Mouse (Mus musculus) lung, postnatal 0 days (tissue): ENCODE data around the gene Tmub1. TPM values are rescaled to one million over a fixed set of nuclear protein-coding genes. Genes with fewer than 3 reads are reported as not detected.

Experiments used
- ATAC-seq: fragments of 200-750 bp; cut with Nextera tagmentation; 2 replicates; pipeline ENCODE4 v1.8.0; 2017; ENCODE audit warnings: moderate library complexity
- DNase-seq: peaks from one replicate; pipeline ENCODE4 v3.0.0-alpha.2; 2016; ENCODE audit warnings: low spot score
- H3K27ac ChIP-seq: fragments of 300-500 bp; sonication (generic); 2 replicates; pipeline ENCODE4 v1.5.1; 2014; ENCODE audit warnings: antibody characterized with exemption, mild to moderate bottlenecking, low read length, mixed read lengths
- H3K27me3 ChIP-seq: fragments of 300-500 bp; sonication (generic); replicated peaks from 2 replicates; pipeline ENCODE4 v1.6.1; 2014; ENCODE audit warnings: low read length, mixed read lengths; ENCODE audit not compliant: insufficient read depth
- H3K36me3 ChIP-seq: fragments of 300-500 bp; sonication (generic); 2 replicates; pipeline ENCODE4 v1.6.1; 2014; ENCODE audit warnings: low read length, mixed read lengths; ENCODE audit not compliant: insufficient read depth
- H3K4me1 ChIP-seq: fragments of 300-500 bp; sonication (generic); 2 replicates; pipeline ENCODE4 v1.6.1; 2014; ENCODE audit warnings: antibody characterized with exemption, low read depth, low read length, mixed read lengths; ENCODE audit not compliant: insufficient read depth
- H3K4me2 ChIP-seq: fragments of 300-500 bp; sonication (generic); replicated peaks from 2 replicates; pipeline ENCODE4 v1.6.1; 2014; ENCODE audit warnings: low read depth, mild to moderate bottlenecking, low read length, moderate library complexity, mixed read lengths
- H3K4me3 ChIP-seq: fragments of 300-500 bp; sonication (generic); 2 replicates; pipeline ENCODE4 v1.5.1; 2014; ENCODE audit warnings: low read depth, low read length
- H3K9ac ChIP-seq: fragments of 300-500 bp; sonication (generic); replicated peaks from 2 replicates; pipeline ENCODE4 v1.6.1; 2014; ENCODE audit warnings: low read depth, mild to moderate bottlenecking
- H3K9me3 ChIP-seq: fragments of 300-500 bp; sonication (generic); 2 replicates; pipeline ENCODE4 v1.6.1; 2016; ENCODE audit warnings: low read length, mixed read lengths
- CTCF ChIP-seq: IDR thresholded peaks from 2 replicates; pipeline ENCODE4 v1.5.1; 2016; ENCODE audit warnings: antibody characterized with exemption, mild to moderate bottlenecking
- EP300 ChIP-seq: IDR thresholded peaks from 2 replicates; pipeline ENCODE4 v1.6.1; 2016; ENCODE audit warnings: antibody characterized with exemption, mild to moderate bottlenecking, control low read depth
- whole genome bisulfite sequencing: fragments of 180-500 bp; shearing (Covaris S2); extraction: QIAGEN DNeasy Blood & Tissue Kit; methylation state at CpG from one replicate; pipeline ENCODE4 v1.1.7; 2014; 5-methylcytosine and 5-hydroxymethylcytosine counted together
- polyA plus RNA-seq: library from polyadenylated mRNA; unstranded; fragments of >200 nt; fragmentation: Nextera tagmentation; extraction: Ambion mirVana; gene quantifications from 2 replicates; pipeline ENCODE4 v1.2.1, GENCODE M21; 2015

The Tmub1 gene
- polyA plus RNA-seq, 1 experiment from 2014 or later: 17.7 TPM

DNA sequence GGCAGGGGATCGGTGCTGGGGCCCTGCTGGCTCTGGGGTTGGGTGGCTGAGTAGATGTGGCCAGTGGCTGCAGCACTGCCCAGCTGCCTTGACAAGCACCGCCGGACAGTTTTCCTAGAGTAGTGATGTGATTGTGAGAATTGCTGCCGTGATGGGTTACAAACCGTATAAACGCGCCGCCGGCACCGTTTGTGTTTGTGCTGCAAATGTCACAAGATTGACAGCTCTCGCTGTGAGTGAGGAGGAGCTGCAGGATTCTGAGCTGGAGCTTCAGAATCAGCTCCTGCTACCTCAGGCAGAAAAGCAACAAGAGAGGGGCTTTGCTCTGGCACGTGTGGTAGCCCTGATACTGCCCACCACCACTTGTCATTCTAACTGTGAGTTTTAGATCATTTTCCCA, 19.1 kb upstream of the Tmub1 start:
- ATAC-seq (no peak), DNase-seq (no peak)
- Histone ChIP-seq H3K27me3 (no peaks in the 10 kb centered on the region), H3K9me3 (no peaks in the 10 kb centered on the region), H3K4me3 (no peak overlapping the region), H3K4me2 (no peak overlapping the region), H3K36me3 (no peaks in the 10 kb centered on the region), H3K9ac (no peak overlapping the region), H3K4me1 (no peaks in the 10 kb centered on the region), H3K27ac (no peak overlapping the region)
- TF ChIP-seq CTCF (no peak), EP300 (no peak)
- 52% methylated on average over 12 of the region's 12 CpGs for WGBS

DNA sequence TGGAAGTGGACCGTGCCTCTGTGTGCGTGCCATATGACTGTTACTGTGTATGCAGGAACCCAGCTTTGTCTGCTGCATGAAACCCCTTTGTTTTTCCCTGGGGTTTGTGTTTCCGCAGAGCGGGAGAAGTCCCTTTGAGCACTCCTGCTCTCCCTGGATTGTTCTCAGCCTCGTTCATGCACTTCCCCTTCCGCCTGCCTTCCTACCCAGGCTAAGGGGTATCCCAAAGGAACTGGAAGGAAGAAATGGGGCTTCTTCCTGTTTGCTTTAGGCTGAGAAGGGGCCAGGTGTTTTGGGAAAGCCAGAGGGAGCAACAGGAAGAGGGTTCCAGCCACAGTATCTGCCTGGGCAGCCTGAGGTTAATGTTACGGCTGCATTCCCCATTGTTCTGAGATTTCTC, 8.0 kb upstream of the Tmub1 start:
- Histone ChIP-seq H3K27ac (peak overlapping the region; percentile 59), H3K27me3 (no peaks in the 10 kb centered on the region), H3K9me3 (no peaks in the 10 kb centered on the region), H3K4me2 (no peak overlapping the region), H3K9ac (no peak overlapping the region), H3K36me3 (no peaks in the 10 kb centered on the region), H3K4me1 (peaks cover 15% of the 10 kb centered on the region), H3K4me3 (no peak overlapping the region)
- ATAC-seq: no peak
- TF ChIP-seq EP300: 0 out of 2 replicates have a peak, but pooled peaks have one; percentile 8
- TF ChIP-seq CTCF: no peak
- 55% methylated on average over 7 of the region's 7 CpGs for WGBS
- no peak for DNase-seq

DNA sequence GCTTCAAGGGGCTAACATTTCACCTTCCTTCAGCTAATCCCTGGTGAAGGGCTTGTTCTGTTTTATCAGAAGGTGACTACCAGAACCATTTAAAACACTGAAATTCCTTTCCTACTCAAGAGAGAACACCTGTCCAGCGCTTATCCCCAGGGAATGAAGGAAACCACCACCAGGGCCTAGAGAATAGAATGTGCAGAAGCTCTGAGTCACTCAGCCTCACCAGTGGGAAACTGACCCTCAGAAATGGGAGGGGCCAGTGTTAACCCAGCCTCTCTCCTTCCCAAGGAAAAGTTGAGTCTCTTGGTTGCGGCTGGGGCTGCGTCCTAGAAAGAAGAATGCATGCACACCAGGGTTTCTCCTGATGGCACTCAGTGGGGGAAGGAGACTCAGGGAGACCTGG, 7.4 kb upstream of the Tmub1 start:
- TF ChIP-seq CTCF: no peak
- H3K9ac ChIP-seq: no peak overlapping the region
- H3K4me2 ChIP-seq: no peak overlapping the region
- H3K27me3 ChIP-seq: no peaks in the 10 kb centered on the region
- no peak for ATAC-seq
- H3K9me3 ChIP-seq: no peaks in the 10 kb centered on the region
- peak overlapping the region; percentile 59 for H3K27ac ChIP-seq
- peaks cover 15% of the 10 kb centered on the region for H3K4me1 ChIP-seq
- H3K4me3 ChIP-seq: no peak overlapping the region
- H3K36me3 ChIP-seq: no peaks in the 10 kb centered on the region
- DNase-seq: peak; percentile 45
- 47% methylated on average over 3 of the region's 3 CpGs for WGBS

DNA sequence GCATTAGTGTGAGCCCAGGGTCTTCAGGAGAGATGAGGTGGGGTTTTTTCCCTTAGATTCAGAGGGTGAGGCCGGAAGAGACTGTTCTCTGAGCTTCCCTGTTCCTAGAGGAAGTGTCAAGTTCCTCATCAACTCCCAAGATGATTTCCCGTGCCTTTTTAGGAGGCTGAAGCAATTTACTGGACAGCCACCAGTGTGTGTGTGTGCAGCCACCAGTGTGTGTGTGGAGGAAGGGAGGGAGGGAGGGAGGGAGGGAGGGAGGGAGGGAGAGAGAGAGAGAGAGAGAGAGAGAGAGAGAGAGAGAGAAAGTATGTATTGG, 6.3 kb upstream of the Tmub1 start:
- DNase-seq (no peak), ATAC-seq (no peak)
- H3K27me3 ChIP-seq: no peaks in the 10 kb centered on the region
- 12% methylated on average over 2 of the region's 2 CpGs for WGBS
- no peak overlapping the region; the same call in 1 of the 2 replicates for H3K4me3 ChIP-seq
- H3K36me3 ChIP-seq: no peaks in the 10 kb centered on the region
- TF ChIP-seq EP300 (no peak), CTCF (no peak)
- H3K27ac ChIP-seq: 0 out of 2 replicates have a peak overlapping the region, but pooled peaks have one; percentile 20
- H3K4me2 ChIP-seq: no peak overlapping the region; the same call in 1 of the 2 replicates
- no peaks in the 10 kb centered on the region for H3K9me3 ChIP-seq
- peaks cover 15% of the 10 kb centered on the region for H3K4me1 ChIP-seq
- 0 out of 2 replicates have a peak overlapping the region, but pooled peaks have one; percentile 70 for H3K9ac ChIP-seq

DNA sequence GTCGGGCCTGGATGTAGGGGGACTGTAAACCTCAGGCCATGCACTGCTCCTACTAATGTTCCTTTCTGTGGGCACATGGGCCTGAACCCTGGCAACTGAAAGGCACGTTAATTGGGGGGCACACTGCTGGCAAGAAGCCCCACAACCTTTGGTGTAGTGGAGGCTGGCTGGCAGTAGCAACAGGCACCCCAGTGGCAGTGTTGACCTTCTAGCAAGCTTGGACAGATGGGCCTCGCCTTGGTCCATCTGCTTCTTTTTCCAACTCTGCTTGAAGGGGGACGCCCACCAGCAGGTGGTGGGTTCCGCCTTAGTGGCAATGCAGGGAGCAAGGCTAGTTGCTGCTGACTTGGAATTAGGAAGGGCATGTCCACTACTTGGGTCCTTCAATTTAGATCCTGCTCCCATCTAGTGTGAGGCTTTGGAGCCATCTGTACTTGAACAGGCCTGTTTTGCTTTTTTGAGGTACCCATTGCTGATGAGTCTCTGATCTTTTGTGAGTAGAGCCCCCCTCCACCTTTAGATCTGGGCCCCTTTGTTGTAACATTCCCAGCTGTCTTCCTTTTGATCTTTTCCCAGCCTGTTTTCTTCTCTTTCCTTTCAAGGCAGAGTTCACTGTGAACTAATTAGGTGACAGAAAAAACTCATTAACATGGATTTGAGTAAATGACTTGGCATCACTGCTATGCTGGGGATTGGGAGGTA, 5.8 kb upstream of the Tmub1 start:
- H3K36me3 ChIP-seq: no peaks in the 10 kb centered on the region
- TF ChIP-seq CTCF: no peak
- TF ChIP-seq EP300: no peak
- ATAC-seq: no peak
- 25% methylated on average over 5 of the region's 5 CpGs for WGBS
- peaks cover 15% of the 10 kb centered on the region for H3K4me1 ChIP-seq
- H3K27ac ChIP-seq: peak overlapping the region; percentile 20; the same call in 1 of the 2 replicates
- peak overlapping the region; percentile 87 for H3K4me2 ChIP-seq
- peak; percentile 17 for DNase-seq
- peak overlapping the region; percentile 70 for H3K9ac ChIP-seq
- no peaks in the 10 kb centered on the region for H3K9me3 ChIP-seq
- peak overlapping the region; percentile 82 for H3K4me3 ChIP-seq
- no peaks in the 10 kb centered on the region for H3K27me3 ChIP-seq

DNA sequence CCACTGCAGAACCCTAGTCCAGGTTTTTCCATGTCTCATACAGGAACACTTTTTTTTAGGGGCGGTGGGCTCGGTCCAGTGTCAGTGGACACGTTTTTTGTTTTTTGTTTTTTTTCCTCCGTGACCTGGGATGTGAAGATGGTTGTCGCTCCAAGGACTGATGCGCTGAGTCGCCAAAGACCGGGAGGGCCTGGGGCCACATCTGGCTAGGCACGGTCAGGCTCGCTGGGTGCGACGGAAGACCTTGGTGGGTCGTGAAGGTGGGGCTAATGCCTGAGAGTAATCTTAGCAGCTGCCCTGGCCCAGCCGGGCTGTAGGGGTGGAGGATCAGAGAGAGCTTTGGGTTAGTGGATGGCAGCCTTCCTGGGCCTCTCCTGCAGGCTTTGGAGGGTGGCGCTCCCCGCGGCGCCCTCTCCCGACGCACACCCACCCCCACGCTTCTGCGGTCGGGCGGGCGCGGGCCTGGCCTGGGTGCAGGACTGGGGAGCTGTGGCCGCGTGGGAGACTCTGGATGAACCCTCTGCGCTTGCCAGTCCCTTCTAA, 5.1 kb upstream of the Tmub1 start:
- TF ChIP-seq EP300: no peak
- peak; percentile 26 for TF ChIP-seq CTCF
- WGBS: 2% methylated on average over 29 of the region's 29 CpGs
- no peak for ATAC-seq

More for the DNA sequence above, 5.1 kb upstream of the Tmub1 start:
- Histone ChIP-seq H3K9ac (peak overlapping the region; percentile 70), H3K36me3 (no peaks in the 10 kb centered on the region), H3K27ac (peak overlapping the region; percentile 20; the same call in 1 of the 2 replicates), H3K27me3 (no peaks in the 10 kb centered on the region), H3K9me3 (no peaks in the 10 kb centered on the region), H3K4me2 (peak overlapping the region; percentile 87), H3K4me3 (peak overlapping the region; percentile 82), H3K4me1 (peaks cover 18% of the 10 kb centered on the region)
- DNase-seq: peak; percentile 30
